Mouse (Mus musculus): ENCODE data around the gene Tnpo1.

Gene Tnpo1

GRCm38 (mm10) chr13:98912602-98913001 lies 13.6 kb downstream of the Tnpo1 start:
- no peaks in the 10 kb centered on the region for H3K9me3 ChIP-seq (ENCODE audit: low read length)
- H3K4me3 ChIP-seq (replicated peaks; ENCODE audit: low read length): no peak overlapping the region
- H3K4me1 ChIP-seq (replicated peaks; ENCODE audit: low read depth, low read length): peaks cover 73% of the 10 kb centered on the region
- no peaks in the 10 kb centered on the region for H3K27me3 ChIP-seq (ENCODE audit: insufficient read depth, low read length)
- TF ChIP-seq POU5F1 (IDR thresholded peaks at IDR 0.05; ENCODE audit: borderline replicate concordance, low read length): no peak
- no peak for TF ChIP-seq CTCF (conservative IDR thresholded peaks at IDR 0.05; ENCODE audit: low read length)
- no peak for TF ChIP-seq NANOG (IDR thresholded peaks at IDR 0.05; ENCODE audit: borderline replicate concordance, low read length)
- H3K36me3 ChIP-seq (ENCODE audit: insufficient read depth, low read length): 0 out of 2 replicates have a peak, but pooled peaks cover 9% of the 10 kb centered on the region

GRCm38 (mm10) chr13:98910801-98911200 lies 15.4 kb downstream of the Tnpo1 start:
- H3K4me1 ChIP-seq (replicated peaks; ENCODE audit: low read depth, low read length): peaks cover 64% of the 10 kb centered on the region
- peaks cover 12% of the 10 kb centered on the region for H3K9me3 ChIP-seq (ENCODE audit: low read length)
- H3K27me3 ChIP-seq (ENCODE audit: insufficient read depth, low read length): no peaks in the 10 kb centered on the region
- H3K4me3 ChIP-seq (replicated peaks; ENCODE audit: low read length): no peak overlapping the region
- H3K36me3 ChIP-seq (ENCODE audit: insufficient read depth, low read length): peaks cover 16% of the 10 kb centered on the region
- TF ChIP-seq NANOG (IDR thresholded peaks at IDR 0.05; ENCODE audit: borderline replicate concordance, low read length) (no peak), CTCF (conservative IDR thresholded peaks at IDR 0.05; ENCODE audit: low read length) (no peak)

DNA sequence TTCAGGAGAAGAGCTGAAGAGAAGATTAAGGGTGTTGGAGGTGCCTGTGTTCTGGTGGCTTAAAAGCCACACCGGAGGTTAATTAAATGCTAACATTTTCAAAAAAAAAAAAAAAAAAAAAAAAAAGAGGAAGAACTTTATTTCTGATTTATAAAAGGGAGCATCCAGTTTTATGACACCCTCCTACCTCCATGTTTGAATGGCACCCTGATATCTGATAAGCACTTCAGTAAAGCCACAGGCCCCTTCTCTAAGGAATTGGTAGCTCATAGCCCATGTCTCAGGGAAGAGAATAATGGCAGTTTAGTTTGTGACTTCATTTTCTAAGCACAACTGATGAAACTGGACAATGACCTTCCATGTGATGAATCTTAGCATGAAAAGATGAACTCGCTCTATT lies 21.6 kb downstream of the Tnpo1 start:
- peaks cover 72% of the 10 kb centered on the region for H3K9me3 ChIP-seq (ENCODE audit: low read length)
- H3K4me1 ChIP-seq (replicated peaks; ENCODE audit: low read depth, low read length): peaks cover 8% of the 10 kb centered on the region
- TF ChIP-seq NANOG (IDR thresholded peaks at IDR 0.05; ENCODE audit: borderline replicate concordance, low read length) (no peak), CTCF (conservative IDR thresholded peaks at IDR 0.05; ENCODE audit: low read length) (no peak), POU5F1 (IDR thresholded peaks at IDR 0.05; ENCODE audit: borderline replicate concordance, low read length) (no peak)

GRCm38 (mm10) chr13:98902366-98903025 lies 23.7 kb downstream of the Tnpo1 start:
- Histone ChIP-seq H3K27me3 (ENCODE audit: insufficient read depth, low read length) (no peaks in the 10 kb centered on the region), H3K36me3 (ENCODE audit: insufficient read depth, low read length) (peaks cover 51% of the 10 kb centered on the region)
- TF ChIP-seq NANOG (IDR thresholded peaks at IDR 0.05; ENCODE audit: borderline replicate concordance, low read length): no peak
- TF ChIP-seq POU5F1 (IDR thresholded peaks at IDR 0.05; ENCODE audit: borderline replicate concordance, low read length): no peak
- no peak for TF ChIP-seq CTCF (conservative IDR thresholded peaks at IDR 0.05; ENCODE audit: low read length)

More for the DNA sequence above, 21.6 kb downstream of the Tnpo1 start:
- H3K4me3 ChIP-seq (replicated peaks; ENCODE audit: low read length): no peak overlapping the region
- peaks cover 48% of the 10 kb centered on the region for H3K36me3 ChIP-seq (ENCODE audit: insufficient read depth, low read length)
- no peaks in the 10 kb centered on the region for H3K27me3 ChIP-seq (ENCODE audit: insufficient read depth, low read length)

DNA sequence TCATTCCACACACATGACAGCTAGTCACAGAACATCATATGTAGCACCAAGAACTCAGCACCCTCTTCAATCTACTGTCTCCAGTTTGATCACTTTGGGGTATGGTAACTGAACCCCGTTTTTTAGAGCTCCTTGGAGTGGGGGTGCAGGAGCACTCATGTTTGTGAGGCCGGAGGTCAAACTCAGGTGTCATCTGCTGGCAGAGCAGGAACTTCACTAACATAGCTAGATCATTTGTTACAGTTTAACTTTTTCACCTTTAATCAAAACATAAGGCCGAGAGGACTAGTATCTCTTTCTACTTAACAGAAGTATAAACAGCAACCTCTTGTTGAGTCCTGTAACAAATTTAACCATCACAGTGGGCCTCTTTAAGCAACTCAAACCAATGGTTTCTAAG lies 26.6 kb downstream of the Tnpo1 start:
- H3K36me3 ChIP-seq (ENCODE audit: insufficient read depth, low read length): peaks cover 37% of the 10 kb centered on the region
- no peaks in the 10 kb centered on the region for H3K27me3 ChIP-seq (ENCODE audit: insufficient read depth, low read length)
- H3K9me3 ChIP-seq (ENCODE audit: low read length): peaks cover 47% of the 10 kb centered on the region
- H3K4me1 ChIP-seq (replicated peaks; ENCODE audit: low read depth, low read length): peaks cover 7% of the 10 kb centered on the region; the same call in 1 of the 2 replicates
- no peak overlapping the region for H3K4me3 ChIP-seq (replicated peaks; ENCODE audit: low read length)
- no peak for TF ChIP-seq NANOG (IDR thresholded peaks at IDR 0.05; ENCODE audit: borderline replicate concordance, low read length)
- TF ChIP-seq CTCF (conservative IDR thresholded peaks at IDR 0.05; ENCODE audit: low read length): no peak
- TF ChIP-seq POU5F1 (IDR thresholded peaks at IDR 0.05; ENCODE audit: borderline replicate concordance, low read length): no peak

More at GRCm38 (mm10) chr13:98902366-98903025, 23.7 kb downstream of the Tnpo1 start:
- Histone ChIP-seq H3K4me1 (replicated peaks; ENCODE audit: low read depth, low read length) (0 out of 2 replicates have a peak, but pooled peaks cover 3% of the 10 kb centered on the region), H3K9me3 (ENCODE audit: low read length) (peaks cover 72% of the 10 kb centered on the region), H3K4me3 (replicated peaks; ENCODE audit: low read length) (no peak overlapping the region)

DNA sequence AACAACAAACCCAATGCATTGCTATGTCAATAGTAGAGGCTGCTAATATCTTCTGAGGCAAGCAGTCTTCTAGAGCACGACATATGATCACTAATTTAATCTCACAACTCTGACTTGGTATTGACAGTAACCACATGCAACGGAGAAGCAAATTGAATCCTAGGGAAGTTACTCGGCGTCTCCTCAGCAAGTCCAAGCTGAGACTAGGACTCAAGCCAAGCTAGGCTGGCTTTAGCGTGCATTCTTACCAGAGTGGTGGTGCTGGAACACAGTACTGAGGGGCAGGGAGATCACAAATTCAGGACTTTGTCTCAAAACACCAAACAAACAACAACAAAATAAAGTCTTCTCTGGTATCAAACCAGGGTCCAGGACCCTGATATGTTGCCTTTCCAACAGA lies 28.6 kb downstream of the Tnpo1 start:
- Histone ChIP-seq H3K4me1 (replicated peaks; ENCODE audit: low read depth, low read length) (peaks cover 14% of the 10 kb centered on the region), H3K4me3 (replicated peaks; ENCODE audit: low read length) (no peak overlapping the region), H3K36me3 (ENCODE audit: insufficient read depth, low read length) (peaks cover 26% of the 10 kb centered on the region), H3K27me3 (ENCODE audit: insufficient read depth, low read length) (no peaks in the 10 kb centered on the region), H3K9me3 (ENCODE audit: low read length) (peaks cover 28% of the 10 kb centered on the region)
- TF ChIP-seq NANOG (IDR thresholded peaks at IDR 0.05; ENCODE audit: borderline replicate concordance, low read length) (no peak), POU5F1 (IDR thresholded peaks at IDR 0.05; ENCODE audit: borderline replicate concordance, low read length) (no peak), CTCF (conservative IDR thresholded peaks at IDR 0.05; ENCODE audit: low read length) (no peak)

- Histone ChIP-seq H3K36me3 (ENCODE audit: insufficient read depth, low read length) (peaks cover 17% of the 10 kb centered on the region), H3K4me3 (replicated peaks; ENCODE audit: low read length) (no peak overlapping the region), H3K4me1 (replicated peaks; ENCODE audit: low read depth, low read length) (peaks cover 19% of the 10 kb centered on the region), H3K9me3 (ENCODE audit: low read length) (peaks cover 18% of the 10 kb centered on the region), H3K27me3 (ENCODE audit: insufficient read depth, low read length) (no peaks in the 10 kb centered on the region)
- TF ChIP-seq POU5F1 (IDR thresholded peaks at IDR 0.05; ENCODE audit: borderline replicate concordance, low read length): no peak
- TF ChIP-seq CTCF (conservative IDR thresholded peaks at IDR 0.05; ENCODE audit: low read length): no peak
- no peak for TF ChIP-seq NANOG (IDR thresholded peaks at IDR 0.05; ENCODE audit: borderline replicate concordance, low read length)
These were observed 29.6 kb downstream of the Tnpo1 start for GRCm38 (mm10) chr13:98896434-98897126.

- Histone ChIP-seq H3K9me3 (ENCODE audit: low read length) (peaks cover 12% of the 10 kb centered on the region), H3K4me3 (replicated peaks; ENCODE audit: low read length) (no peak overlapping the region), H3K4me1 (replicated peaks; ENCODE audit: low read depth, low read length) (peaks cover 23% of the 10 kb centered on the region), H3K27me3 (ENCODE audit: insufficient read depth, low read length) (no peaks in the 10 kb centered on the region), H3K36me3 (ENCODE audit: insufficient read depth, low read length) (peaks cover 11% of the 10 kb centered on the region)
- TF ChIP-seq NANOG (IDR thresholded peaks at IDR 0.05; ENCODE audit: borderline replicate concordance, low read length) (no peak), CTCF (conservative IDR thresholded peaks at IDR 0.05; ENCODE audit: low read length) (no peak), POU5F1 (IDR thresholded peaks at IDR 0.05; ENCODE audit: borderline replicate concordance, low read length) (no peak)
These were observed 30.2 kb downstream of the Tnpo1 start for GRCm38 (mm10) chr13:98896013-98896412.
